Mouse (Mus musculus) heart, postnatal 0 days (tissue): Measurements from ENCODE around the gene Fam208a.

Source experiments
- CTCF ChIP-seq: IDR thresholded peaks from 2 replicates; pipeline ENCODE4 v1.5.1; 2016; ENCODE audit warnings: antibody characterized with exemption, control low read depth, low read depth
- EP300 ChIP-seq: IDR thresholded peaks from 2 replicates; pipeline ENCODE4 v1.6.1; 2016; ENCODE audit warnings: antibody characterized with exemption, low read depth

- no peak for TF ChIP-seq CTCF
- no peak for TF ChIP-seq EP300
Observed at GRCm38 (mm10) chr14:27390663-27391062, 38.0 kb upstream of the Fam208a start.
